9 mouse cellular contexts compared by ENCODE assay signal in the genomic region with DNA sequence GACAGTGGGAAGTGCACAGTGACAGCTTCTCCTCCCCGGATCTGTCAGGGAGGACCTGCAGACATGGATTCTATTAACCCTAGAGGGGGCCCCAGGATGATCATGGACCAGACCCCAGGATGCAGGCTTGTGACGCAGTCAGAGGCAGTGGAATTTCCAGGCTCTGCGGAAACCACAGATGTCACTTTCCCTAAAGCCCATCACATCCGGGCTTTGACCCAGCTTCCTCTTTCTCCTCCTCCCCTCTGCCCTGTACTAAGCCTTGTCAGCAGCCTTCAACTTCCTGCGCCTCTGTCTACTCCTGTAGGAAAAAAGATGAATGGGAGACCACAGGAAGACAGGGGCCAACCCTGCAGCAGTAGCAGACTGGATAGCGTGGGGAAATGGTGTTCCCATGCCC. TPM values are rescaled to one million over a fixed set of nuclear protein-coding genes. Genes with fewer than 3 reads are reported as not detected.
DNase-seq lines count a peak whose midpoint lies in the region; ATAC-seq lines count a peak whose summit lies in the region.
"Had no signal": no experiment of that assay in that cellular context is flagged by ENCODE, and none has a peak within 500 bp of the region (broad histone marks: within the 10 kb centered on the region; RNA-seq: fewer than 3 reads in every experiment).

No protein-coding gene starts in this region.

- 0 out of 2 replicates have a peak overlapping the region, but pooled peaks have one; percentile 6 for H3K9ac ChIP-seq in stomach, embryonic 14.5 days (replicated peaks; ENCODE audit: low read depth, low read length)

- no peaks in the 10 kb centered on the region for H3K27me3 ChIP-seq in stomach, embryonic 14.5 days (ENCODE audit: control insufficient read depth, insufficient read depth, low read length)

- no peaks in the 10 kb centered on the region for H3K9me3 ChIP-seq in stomach, embryonic 14.5 days (ENCODE audit: control insufficient read depth, low read depth, low read length)

- peak; percentile 48 for DNase-seq in layer of hippocampus, adult 9-11 months
- DNase-seq in layer of hippocampus, postnatal 25 days (ENCODE audit: extremely low spot score in 1 of 2, low spot score in 1 of 2), result no peak
- peak; percentile 72 for DNase-seq in kidney, adult 9 months
- DNase-seq in lung, postnatal 10 days, result peak; percentile 58
- no peak for DNase-seq in cerebellum, adult 8-10 months
- DNase-seq in right cerebral cortex, adult 2 months (ENCODE audit: low spot score in 2 of 2), result no peak

- H3K4me1 ChIP-seq in stomach, embryonic 14.5 days (ENCODE audit: control insufficient read depth, insufficient read depth, low read length), result peaks cover 16% of the 10 kb centered on the region; the same call in 1 of the 2 replicates

- 27% methylated on average over 6 of the region's 6 CpGs for WGBS in stomach, embryonic 14.5 days

- peak; percentile 57 for ATAC-seq in granulocyte monocyte progenitor cell, adult 5-6 weeks (replicated peaks; ENCODE audit: poor library complexity, severe bottlenecking)
- ATAC-seq in stomach, embryonic 14.5 days (ENCODE audit: insufficient number of reproducible peaks, insufficient read depth, low FRiP score, low read depth), result no peak

- no peaks in the 10 kb centered on the region for H3K36me3 ChIP-seq in stomach, embryonic 14.5 days (ENCODE audit: control insufficient read depth, insufficient read depth, low read length)

- no peak overlapping the region for H3K4me2 ChIP-seq in stomach, embryonic 14.5 days (replicated peaks; ENCODE audit: low read depth, low read length)

- H3K4me3 ChIP-seq in stomach, embryonic 14.5 days (ENCODE audit: low read depth, low read length), result no peak overlapping the region

- H3K27ac ChIP-seq in stomach, embryonic 14.5 days (ENCODE audit: low read length), result peak overlapping the region; percentile 63

RNA-seq across cellular contexts. Expression of gene Fam229a, which starts 5.6 kb away (rescaled TPM):
- total RNA-seq in layer of hippocampus, postnatal 25 days (2021), result not detected
- total RNA-seq in granulocyte monocyte progenitor cell, adult 5-6 weeks (2014; fragmentation: Nextera tagmentation), result not detected in 2 replicates
- total RNA-seq in granulocyte monocyte progenitor cell, adult 5-6 weeks (2017), result not detected in 2 replicates
- polyA plus RNA-seq in stomach, embryonic 14.5 days (2014; fragmentation: Nextera tagmentation; extraction: Ambion mirVana), result not detected in 2 replicates

RNA-seq across cellular contexts. Expression of gene Tssk3, which starts 5.8 kb away (rescaled TPM):
- total RNA-seq in layer of hippocampus, postnatal 25 days (2021), result not detected
- not detected in 2 replicates for total RNA-seq in granulocyte monocyte progenitor cell, adult 5-6 weeks (2014; fragmentation: Nextera tagmentation)
- not detected in 2 replicates for total RNA-seq in granulocyte monocyte progenitor cell, adult 5-6 weeks (2017)
- polyA plus RNA-seq in stomach, embryonic 14.5 days (2014; fragmentation: Nextera tagmentation; extraction: Ambion mirVana), result not detected in 2 replicates
- polyA plus RNA-seq: large intestine, adult 2 months had no signal

RNA-seq across cellular contexts. Expression of gene Marcksl1, which starts 16.8 kb away (rescaled TPM):
- 100 to 1,000 TPM; 170 to 171 TPM for total RNA-seq in layer of hippocampus, postnatal 25 days (2021)
- 27.6 and 45.5 TPM in 2 replicates for total RNA-seq in granulocyte monocyte progenitor cell, adult 5-6 weeks (2014; fragmentation: Nextera tagmentation)
- total RNA-seq in granulocyte monocyte progenitor cell, adult 5-6 weeks (2017), result 28.4 and 29.9 TPM in 2 replicates
- polyA plus RNA-seq in stomach, embryonic 14.5 days (2014; fragmentation: Nextera tagmentation; extraction: Ambion mirVana), result 616 and 618 TPM in 2 replicates

RNA-seq across cellular contexts. Expression of gene Bsdc1, which starts 35.2 kb away (rescaled TPM):
- total RNA-seq in layer of hippocampus, postnatal 25 days (2021), result 10 to 100 TPM; 55.4 to 57.7 TPM
- total RNA-seq in granulocyte monocyte progenitor cell, adult 5-6 weeks (2014; fragmentation: Nextera tagmentation), result 14.7 and 32.8 TPM in 2 replicates
- total RNA-seq in granulocyte monocyte progenitor cell, adult 5-6 weeks (2017), result 17.9 and 23.1 TPM in 2 replicates
- polyA plus RNA-seq in stomach, embryonic 14.5 days (2014; fragmentation: Nextera tagmentation; extraction: Ambion mirVana), result 25.6 and 25.7 TPM in 2 replicates

RNA-seq across cellular contexts. Expression of gene Hdac1, which starts 45.9 kb away (rescaled TPM):
- 10 to 100 TPM; 37.0 to 48.7 TPM for total RNA-seq in layer of hippocampus, postnatal 25 days (2021)
- 109 and 142 TPM in 2 replicates for total RNA-seq in granulocyte monocyte progenitor cell, adult 5-6 weeks (2014; fragmentation: Nextera tagmentation)
- total RNA-seq in granulocyte monocyte progenitor cell, adult 5-6 weeks (2017), result 62.6 and 74.9 TPM in 2 replicates
- 210 and 217 TPM in 2 replicates for polyA plus RNA-seq in stomach, embryonic 14.5 days (2014; fragmentation: Nextera tagmentation; extraction: Ambion mirVana)

Comparison
In these comparisons a context has a peak if more than half of its experiments do, and no peak if none do; other contexts are left out.
1. DNase-seq: peak in layer of hippocampus, adult 9-11 months (single experiment), kidney, adult 9 months (single experiment) and lung, postnatal 10 days (single experiment); none in layer of hippocampus, postnatal 25 days (0 of 2), cerebellum, adult 8-10 months (single experiment) and right cerebral cortex, adult 2 months (0 of 2).